Mouse (Mus musculus) heart, postnatal 4 days (tissue): ENCODE data around the gene Prmt1. TPM values are rescaled to one million over a fixed set of nuclear protein-coding genes. Genes with fewer than 3 reads are reported as not detected.

ENCODE experiments used
- DNase-seq: peaks from one replicate; pipeline ENCODE4 v3.0.0; 2021
- total RNA-seq, 2 experiments: library from RNA; stranded (reverse); gene quantifications; 2 replicates each; pipeline ENCODE4 v1.2.3; 2021

The Prmt1 gene
- total RNA-seq, 2 experiments from 2014 or later: 306 to 324 TPM

DNA sequence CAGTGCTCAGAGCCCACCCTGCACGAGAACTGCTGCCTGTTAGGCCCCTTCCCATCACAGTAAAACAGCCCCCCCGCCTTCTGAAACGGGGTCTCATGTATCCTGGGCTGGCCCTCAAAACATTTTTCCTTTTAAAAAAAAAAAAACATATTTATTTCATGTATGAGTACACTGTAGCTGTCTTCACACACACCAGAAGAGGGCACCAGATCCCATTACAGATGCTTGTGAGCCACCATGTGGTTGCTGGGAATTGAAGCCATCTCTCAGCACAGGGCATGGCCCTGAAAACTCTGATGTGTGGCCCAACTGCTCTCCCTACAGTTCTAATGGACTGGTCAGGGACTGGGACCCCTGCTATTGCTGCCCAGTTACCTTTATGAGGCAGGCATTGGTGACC, 8.1 kb downstream of the Prmt1 start:
- DNase-seq: no peak

DNA sequence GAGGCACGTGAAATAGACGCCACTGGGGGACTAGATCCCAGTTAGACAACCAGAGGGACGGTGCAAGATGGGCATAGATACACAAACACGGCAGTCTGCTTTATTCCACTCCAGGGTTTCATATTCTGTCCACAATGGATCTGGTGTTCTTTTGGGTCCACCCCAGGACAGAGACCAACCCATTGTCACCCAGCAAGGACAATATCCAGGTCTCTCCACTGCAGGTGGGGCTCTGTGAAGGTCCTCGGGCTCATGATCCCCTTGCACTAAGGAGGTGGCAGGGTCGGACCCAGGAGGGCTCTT, 11.3 kb downstream of the Prmt1 start:
- DNase-seq: no peak

DNA sequence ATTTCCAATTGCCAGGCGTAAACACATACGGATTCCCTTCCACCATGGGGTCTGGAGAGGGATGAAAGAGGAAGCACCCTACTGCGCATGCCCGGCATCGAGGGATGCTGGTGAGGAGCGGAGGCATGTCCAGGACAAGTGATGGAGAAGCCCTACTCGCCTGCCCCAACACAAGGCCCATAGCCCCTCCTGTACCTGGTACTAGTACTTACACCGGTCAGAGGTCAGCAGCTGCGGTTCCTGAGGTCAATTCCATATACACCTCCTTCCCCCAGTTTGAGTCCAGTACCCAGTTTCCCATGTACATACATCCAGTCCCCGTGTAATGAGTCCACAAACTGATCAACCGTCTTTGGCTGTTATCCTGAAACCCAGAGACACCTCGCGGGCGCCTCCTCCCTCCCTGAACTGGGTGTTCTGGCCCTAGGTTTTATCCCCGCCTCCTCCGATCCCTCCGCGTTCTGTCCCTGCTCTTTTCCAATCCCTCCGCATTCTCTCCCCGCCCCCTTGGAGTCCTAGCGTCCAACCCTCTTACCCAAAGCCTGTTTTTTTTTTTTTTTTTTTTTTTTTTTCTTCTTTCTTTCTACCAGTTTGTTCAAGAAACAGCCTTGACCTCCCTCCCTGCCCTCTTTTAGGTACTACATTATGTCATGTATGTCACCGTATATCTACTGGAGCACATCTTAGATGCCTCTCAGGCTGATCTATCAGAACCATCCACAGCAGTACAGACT, 11.8 kb downstream of the Prmt1 start, which contains the start of gene Cpt1c:
Gene Cpt1c (minus strand): TSS at position 469 of the 734 bp plus-strand sequence.
- peak; percentile 82 for DNase-seq

DNA sequence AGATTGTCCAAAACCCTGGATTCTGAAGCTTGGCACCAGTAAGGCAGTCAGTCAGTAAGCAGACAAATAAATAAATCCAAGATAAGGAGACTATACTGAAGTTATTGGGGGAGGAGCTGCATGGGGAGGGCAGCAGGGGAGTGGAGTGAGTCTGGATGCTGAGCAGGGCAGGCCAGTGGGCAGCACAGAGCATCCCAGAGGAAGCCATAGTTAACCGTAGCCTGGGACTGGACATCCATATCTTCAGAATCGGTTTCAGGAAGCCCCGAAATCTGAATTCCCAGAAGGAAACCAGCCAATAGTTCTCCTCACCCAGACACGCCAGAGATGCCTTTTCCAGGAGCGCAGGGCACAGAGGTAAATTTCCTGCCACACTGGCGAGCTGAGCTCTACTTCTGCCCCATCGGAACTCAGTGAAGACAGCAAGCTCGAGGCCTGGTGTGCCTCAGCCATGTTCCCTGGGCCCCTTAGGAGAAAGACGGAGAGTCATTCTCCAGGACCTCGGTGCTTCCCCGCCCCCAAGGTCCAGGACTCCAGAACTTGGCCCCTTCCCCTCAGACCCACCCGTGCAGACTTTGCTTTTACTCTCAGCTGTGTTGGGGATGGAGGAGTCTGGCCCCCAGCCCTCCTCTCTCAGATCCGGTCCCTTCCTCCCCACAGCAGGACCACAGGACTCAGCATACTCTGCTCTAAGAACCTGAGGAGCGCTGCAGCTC, 12.8 kb downstream of the Prmt1 start:
- DNase-seq: no peak

DNA sequence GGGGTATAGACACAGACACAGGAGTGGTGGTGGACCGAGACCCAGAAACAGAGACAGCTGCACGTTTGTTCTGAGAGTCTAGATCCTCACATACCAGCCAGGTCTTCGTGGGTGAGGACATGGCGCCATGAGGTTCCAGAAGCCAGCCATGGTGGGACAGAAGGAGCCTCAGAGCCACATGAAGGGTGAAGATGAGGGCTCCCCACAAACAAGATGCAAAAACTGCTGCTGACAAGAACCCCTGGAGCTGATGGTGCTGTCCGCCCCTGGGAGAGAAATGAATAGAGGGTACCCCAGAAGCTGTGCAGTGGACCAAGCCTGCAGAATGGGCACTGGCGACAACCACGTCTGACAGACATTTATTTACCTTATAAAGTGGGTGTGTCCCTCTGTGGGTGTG, 15.2 kb downstream of the Prmt1 start:
- no peak for DNase-seq

DNA sequence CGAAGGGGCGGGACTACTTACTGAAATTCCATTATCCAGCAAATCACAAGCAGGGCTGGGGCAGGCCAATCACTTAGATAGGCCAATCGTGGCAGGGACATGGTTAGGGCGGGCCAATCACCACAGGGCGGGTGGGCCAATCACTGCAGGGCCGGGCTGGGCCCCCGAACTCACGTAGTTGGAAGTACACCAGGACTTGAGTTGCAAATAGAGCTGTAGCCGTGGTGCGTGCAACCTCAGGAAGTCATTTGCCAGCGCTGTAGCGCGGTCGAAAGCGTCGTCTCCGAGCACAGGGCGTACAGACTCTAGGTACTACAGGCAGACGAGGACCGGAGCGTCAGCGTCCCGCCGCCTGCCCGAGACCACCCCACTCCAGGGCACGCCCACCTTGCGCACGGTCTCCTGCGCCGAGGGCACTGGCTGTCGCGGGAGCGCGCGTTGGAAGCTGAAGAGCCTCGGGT, 16.1 kb downstream of the Prmt1 start:
- peak; percentile 85 for DNase-seq

DNA sequence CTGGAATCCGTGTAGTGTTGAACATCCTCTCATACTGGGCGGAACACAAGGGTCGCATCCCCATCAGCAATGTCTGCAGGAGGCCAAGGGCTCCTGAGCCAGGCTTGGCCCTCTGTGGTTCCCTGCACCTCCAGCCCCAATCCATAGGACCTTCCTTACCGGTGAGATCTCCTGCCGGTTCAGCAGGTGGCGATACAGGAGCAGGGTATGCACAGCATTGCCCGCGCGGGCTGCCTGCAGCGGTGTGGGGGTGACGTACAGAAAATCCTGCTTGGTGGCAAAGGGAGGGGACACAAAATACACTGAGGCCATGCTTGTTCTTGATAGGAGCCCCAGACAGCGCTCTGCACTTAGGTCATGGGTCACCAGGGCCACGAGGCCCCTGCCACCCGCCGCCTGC, 19.7 kb downstream of the Prmt1 start:
- DNase-seq: no peak

DNA sequence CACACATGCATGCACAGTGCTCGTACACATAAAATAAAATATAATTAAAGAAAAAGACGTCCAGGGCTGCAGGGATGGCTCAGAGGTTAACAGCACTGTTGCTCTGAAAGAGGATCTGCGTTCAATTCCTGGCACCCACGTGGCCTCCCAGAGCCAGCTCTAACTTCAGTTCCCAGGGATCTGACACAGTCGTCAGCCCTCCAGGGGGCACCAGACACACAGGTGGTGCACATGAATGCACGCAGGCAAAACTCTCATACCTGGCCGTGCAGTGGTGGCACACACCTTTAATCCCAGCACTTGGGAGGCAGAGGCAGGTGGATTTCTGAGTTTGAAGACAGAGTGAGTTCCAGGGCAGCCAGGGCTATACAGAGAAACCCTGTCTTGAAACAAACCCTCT, 20.4 kb downstream of the Prmt1 start:
- DNase-seq: no peak

DNA sequence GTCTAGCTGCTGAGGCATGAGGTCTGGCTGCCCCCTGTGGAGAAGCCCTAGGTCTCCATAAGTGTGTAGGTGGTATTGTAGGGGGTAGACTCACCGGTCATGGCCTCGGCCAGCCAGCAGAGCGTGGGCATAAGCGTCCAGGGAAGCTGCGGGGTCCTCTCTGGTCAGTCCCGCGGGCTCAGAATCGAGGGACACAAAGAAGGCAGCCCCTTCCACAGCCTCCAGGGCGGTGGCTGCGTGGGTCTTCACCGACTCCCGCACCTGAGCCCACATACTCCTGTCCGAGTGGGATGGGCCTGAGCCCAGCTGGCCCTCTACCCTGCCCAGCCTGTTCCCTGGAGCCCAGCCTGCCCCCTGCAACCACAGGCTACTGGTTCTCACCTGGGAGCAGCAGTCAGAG, 21.4 kb downstream of the Prmt1 start:
- DNase-seq: no peak

DNA sequence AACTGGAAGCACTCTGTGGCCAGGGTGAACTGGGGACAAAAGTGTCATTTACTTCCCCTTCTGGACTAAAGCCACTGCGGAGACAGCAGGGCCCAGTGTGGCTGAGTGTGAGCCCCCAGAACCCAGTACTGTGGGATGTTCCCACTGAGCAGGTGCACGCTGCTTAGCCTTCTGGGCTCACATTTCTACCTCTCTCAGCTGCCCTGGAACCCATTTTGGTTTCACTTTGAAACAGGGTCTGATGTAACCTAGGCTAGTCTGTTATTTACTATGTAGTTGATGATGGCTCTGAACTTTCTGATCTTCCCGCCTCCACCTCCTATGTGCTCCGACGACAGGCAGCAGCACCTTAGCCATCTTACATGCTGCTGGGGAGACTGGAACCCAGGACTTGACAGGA, 23.5 kb downstream of the Prmt1 start:
- DNase-seq: no peak

DNA sequence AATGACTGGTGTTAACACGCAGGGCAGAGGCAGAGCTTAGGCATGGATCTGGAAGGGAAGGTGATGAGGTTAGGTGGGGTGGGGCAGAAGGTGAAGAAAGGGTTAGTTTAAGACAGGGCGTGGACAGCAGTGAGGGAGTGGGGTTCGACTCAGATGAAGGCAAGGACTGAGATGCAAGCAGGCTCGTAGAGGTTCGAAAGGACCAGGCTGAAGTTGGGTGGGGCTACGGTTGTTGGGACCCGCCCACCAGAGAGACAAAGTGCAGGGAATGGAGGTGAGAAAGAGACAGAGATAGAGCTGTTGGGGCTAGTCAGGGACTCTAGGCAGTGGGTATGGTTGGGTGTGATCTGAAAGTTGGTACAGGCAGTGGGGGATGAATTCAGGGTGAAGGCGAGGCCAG, 24.0 kb downstream of the Prmt1 start:
- no peak for DNase-seq

DNA sequence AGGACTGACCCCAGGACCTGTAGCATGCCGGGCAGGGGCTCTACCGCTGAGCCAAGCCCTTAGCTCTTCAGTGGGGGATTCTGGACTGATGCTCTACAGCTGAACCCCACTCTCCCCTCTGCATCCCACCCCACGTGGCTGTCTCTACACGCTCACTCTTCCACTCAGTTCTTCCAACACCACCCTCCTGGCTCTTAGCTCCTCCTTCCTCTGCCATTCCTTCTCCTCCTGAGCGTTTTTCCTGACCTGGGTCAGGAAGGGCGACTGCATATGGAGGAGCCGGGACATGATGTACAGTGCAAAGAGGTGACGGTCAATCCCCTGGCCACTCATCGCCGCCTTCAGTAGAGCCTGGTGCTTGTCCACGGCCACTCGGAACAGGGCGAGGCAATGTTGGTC, 25.9 kb downstream of the Prmt1 start:
- DNase-seq: no peak

DNA sequence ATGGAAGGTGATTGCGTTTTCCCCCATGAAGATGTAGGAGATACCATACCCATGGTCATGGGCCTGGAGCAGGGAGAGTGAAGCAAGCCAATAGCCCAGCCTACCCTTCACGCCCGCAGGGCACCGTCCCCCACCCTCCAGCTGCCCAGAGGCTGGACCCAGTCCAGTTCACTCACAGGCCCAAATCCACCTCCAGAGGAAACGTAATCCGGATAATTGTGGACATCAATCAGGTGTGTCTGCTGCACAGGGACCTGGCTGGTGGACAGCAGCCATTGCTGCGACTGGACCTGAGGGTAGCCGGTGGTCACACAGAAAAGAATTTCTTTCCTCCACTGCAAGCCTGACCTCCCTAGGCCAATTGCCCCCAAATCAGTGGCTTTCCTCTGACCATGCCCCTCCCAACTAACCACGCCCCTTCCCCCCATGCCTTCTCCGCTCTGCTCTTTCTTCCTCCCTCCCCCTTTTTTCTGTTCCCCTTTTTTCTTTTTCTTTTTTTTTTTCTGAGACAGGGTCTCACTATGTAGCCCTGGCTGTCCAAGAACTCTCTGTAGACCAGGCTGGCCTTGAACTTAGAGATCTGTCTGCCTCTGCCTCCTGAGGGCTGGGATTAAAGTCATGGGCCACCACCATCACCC, 26.4 kb downstream of the Prmt1 start:
- no peak for DNase-seq

DNA sequence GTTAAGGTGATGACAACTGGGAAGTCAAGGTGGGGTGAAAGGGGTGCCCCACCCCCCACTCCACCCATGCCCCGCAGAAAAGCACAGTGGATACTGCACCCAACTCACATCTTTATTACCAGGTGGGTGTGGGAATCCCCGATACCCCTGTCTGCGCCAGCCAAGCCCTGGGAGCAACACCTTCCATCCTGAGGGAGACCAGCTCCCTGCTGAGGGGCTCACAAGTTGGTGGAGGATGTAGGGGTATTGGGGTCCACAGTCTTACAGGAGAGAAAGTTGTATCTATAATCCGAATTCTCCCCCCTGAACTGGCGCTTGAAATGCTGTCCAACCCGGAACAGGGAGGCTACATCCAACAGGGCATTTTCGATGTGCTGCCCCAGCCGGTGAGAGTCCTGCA, 27.1 kb downstream of the Prmt1 start:
- DNase-seq: no peak

DNA sequence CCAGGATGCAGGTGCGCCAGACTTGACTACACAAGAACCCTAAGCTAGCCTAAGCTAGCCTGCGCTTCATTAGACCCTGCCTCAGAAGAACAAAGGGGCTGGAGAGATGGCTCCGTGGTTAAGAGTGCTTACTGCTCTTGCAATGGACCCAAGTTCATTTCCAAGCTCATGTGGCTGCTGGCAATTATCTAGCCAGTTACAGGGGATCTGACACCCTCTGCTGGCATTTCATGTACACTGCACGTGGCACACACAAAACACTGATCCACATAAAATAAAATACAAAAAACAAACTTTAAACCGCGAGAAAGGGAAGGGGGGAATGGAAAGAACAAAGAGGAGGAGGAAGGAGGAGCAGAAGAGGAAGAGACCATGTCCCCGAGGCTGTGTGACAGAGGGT, 28.2 kb downstream of the Prmt1 start:
- peak; percentile 66 for DNase-seq

DNA sequence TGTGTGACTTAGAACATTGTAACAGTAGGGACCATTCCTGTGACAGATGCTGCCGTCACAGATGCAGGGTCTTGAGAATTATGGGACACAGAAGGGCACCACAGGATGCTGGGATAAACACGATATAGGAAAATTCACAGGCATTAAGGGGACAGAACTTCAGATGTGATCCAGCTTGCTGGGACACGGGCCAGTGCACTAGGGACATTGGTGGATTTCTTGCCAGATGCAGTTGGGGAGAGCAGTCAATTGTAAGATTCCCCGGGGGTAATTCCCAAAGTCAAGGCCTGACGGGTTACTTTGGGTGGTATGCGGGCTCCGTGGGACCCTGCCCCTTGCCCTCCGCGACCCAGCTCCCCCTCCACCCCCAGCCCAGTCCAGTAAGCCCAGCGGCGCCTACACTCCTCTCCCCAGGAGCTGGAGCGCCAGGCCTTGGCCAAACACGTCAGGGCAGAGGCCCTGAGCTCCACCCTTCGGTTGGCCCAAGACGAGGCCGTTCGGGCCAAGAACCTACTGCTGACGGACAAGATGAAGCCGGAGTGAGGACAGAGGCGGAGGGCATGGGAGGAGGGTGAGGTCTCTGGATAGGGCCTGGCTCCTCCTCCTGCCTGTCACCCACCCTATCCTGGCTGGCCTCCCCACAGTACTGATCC, 29.1 kb downstream of the Prmt1 start:
- peak; percentile 47 for DNase-seq

DNA sequence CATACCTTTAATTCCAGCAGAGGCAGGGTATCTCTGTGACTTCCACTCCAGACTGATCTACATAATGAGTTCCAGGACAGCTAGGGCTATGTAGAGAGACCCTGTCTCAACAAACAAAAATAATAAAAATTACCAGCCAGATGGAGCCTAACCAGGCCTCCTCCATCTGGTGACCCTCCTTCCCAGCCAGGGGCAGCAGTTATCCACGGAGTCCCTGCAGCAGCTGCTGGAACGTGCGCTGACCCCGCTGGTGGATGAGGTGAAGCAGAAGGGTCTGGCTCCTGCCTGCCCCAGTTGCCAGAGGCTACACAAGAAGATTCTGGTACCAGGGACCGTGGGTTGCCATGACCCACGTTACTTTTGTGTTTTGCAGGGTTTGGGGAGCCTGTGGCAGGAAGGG, 30.1 kb downstream of the Prmt1 start:
- no peak for DNase-seq

DNA sequence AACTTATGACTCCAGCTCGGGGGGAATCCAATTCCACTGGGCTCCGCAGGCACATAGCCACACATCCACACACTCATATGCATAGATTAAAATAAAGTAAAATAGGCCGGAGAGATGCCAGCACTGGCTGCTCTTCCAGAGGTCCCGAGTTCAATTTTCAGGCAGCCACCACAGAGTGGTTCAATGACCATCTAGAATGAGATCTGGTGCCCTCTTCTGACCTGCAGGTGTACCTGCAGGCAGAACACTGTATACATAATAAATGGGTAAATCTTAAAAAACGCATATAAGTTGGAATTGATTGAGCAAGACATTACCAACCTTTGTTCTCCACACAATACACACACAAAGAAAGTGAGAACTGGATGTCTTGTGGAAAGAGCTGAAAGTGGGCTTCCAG, 30.7 kb downstream of the Prmt1 start:
- peak; percentile 16 for DNase-seq

DNA sequence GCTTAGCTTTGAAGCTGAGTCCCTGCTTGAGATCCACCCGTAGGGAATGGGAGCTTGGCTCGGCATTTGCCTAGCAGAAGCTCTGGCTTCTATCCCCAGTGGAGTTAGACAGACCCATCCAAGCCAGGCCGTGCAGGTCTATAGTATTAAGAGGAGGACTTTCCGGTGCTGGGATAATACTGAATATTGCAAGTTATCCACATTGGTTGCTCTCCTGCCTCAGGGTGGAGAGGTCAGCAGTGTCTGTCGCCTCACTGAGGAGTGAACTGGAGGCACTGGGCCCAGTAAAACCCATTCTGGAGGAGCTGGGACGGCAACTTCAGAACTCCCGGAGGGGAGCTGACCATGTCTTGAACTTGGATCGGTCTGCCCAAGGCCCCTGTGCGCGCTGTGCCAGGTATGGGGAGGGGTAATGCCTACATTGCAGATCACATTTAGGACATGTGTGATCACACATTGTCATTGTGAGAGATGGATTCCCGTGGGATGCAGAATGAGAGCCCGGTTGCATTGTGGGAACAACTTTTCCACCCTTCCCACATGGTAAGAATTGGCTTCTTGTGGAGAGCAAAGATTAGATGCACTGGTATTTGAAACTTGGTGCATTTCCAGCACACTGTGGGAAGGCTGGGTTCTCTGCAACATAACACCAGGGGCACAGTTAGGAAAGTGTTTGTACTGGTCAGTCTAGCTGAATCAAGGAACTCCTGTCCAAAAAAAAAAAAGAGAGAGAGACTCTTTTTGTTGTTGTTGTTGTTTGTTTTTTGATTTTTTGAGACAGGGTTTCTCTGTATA, 32.1 kb downstream of the Prmt1 start:
- no peak for DNase-seq

DNA sequence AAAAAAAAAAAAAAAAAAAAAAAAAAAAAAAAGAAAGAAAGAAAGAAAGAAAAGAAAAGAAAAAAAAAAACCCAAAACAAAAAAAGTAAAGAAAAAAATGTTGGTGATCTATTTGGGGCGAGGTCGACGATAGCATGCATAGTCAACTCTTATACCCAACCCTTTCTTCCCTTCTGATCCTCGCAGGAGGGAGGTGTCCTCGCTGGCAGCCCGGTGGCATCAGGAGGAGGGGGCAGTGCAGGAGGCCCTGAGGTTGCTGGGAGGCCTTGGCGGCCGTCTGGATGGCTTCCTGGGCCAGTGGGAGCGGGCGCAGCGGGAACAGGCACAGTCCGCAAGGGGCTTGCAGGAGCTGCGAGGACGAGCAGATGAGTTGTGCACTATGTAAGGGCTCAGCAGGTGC, 32.8 kb downstream of the Prmt1 start:
- DNase-seq: no peak

DNA sequence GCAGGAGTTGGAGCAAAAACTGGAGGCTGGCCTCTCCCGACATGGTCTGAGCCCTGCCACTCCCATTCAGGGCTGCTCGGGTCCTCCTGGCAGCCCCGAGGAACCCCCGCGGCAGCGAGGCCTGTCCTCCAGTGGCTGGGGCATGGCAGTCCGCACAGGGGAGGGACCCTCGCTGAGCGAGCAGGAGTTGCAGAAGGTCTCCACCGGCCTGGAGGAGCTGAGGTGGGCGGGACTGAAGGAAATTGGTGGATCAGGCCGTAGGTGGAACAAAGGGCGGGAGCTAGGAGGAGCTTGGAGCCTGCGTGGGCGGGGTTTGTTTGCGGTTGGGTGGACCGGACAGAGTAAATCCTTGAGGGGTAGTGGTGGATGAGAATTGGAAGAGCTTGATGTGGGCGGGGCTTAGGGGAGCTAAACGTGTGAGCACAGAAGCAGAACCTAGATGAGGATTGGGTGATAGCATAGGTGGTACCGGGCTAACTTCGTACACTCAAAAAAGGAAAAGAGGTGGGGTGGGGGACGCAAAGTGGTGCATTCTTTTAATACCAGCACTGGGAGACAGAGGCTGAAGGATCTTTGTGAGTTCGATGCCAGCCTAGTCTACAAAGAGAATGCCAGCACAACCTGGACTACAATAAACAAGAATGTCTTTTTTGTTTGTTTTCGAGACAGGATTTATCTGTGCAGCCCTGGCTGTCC, 33.6 kb downstream of the Prmt1 start:
- DNase-seq: peak; percentile 92

DNA sequence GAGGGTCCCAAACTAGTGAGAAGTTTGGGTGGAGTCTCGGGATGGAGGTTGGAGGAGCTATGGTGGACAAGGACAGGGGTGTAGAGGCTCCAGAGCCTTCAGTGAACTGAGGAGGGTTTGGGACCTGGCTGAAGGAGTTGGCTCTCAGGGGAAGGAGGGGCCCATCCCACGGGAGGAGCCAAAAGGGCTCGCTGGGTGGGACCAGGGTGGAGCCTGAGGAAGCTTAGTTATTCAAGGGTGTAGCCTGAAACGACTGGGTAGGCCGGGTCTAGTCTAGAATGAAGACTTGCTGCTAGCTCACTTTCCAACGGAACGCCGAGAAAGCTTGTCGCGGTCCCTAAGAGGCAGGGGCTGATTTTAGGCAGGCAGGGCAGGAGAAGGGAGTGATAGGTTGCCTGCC, 34.4 kb downstream of the Prmt1 start:
- peak; percentile 71 for DNase-seq
